Mouse (Mus musculus) thymus, adult 2 months (tissue): ENCODE results near the gene Abtb2.
"Not testable (repeated sequence)": the region's sequence is repeated elsewhere in the genome, so short reads cannot be mapped to it uniquely, and the experiment has no call there.

ENCODE experiments used
- CTCF ChIP-seq: fragments of 200-500 bp; IDR thresholded peaks from 2 replicates; pipeline ENCODE4 v1.5.1; 2012; ENCODE audit warnings: mild to moderate bottlenecking, control low read depth, low read length, moderate library complexity, borderline replicate concordance; ENCODE audit not compliant: control insufficient read depth, poor library complexity, insufficient read depth; ENCODE audit errors: extremely low read depth
- POLR2A ChIP-seq: fragments of 200-500 bp; IDR thresholded peaks from 2 replicates; pipeline ENCODE4 v1.6.1; 2012; ENCODE audit warnings: mild to moderate bottlenecking, low read length, control low read depth, moderate library complexity; ENCODE audit not compliant: control insufficient read depth, poor library complexity, insufficient read depth; ENCODE audit errors: extremely low read depth

- not testable (repeated sequence) for TF ChIP-seq CTCF, POLR2A
Observed at GRCm38 (mm10) chr2:103550301-103550700, 15.8 kb upstream of the Abtb2 start.
